Mouse (Mus musculus): ENCODE measurements at regions not wholly inside any gene's neighbourhood (a gene's known extent, or its start where the extent isn't known, plus 50 kb on each side); places are given as distances from the start of the nearest gene placed in this dataset.

- no peak for DNase-seq
Measured at GRCm38 (mm10) chr8:36364567-36365231, 599.1 kb downstream of the Gm19410 start.

GRCm38 (mm10) chr8:36365945-36366344, 600.4 kb downstream of the Gm19410 start:
- no peak for DNase-seq

GRCm38 (mm10) chr8:36376579-36377350, 611.2 kb downstream of the Gm19410 start:
- no peak for DNase-seq

- no peak for DNase-seq
Measured at GRCm38 (mm10) chr8:36394487-36394886, 598.9 kb upstream of the AI429214 start.

GRCm38 (mm10) chr8:36396493-36396892, 596.9 kb upstream of the AI429214 start:
- no peak for DNase-seq

GRCm38 (mm10) chr8:36406706-36407105, 586.7 kb upstream of the AI429214 start:
- DNase-seq = no peak
